Mouse (Mus musculus): ENCODE measurements at regions not wholly inside any gene's neighbourhood (a gene's known extent, or its start where the extent isn't known, plus 50 kb on each side); places are given as distances from the start of the nearest gene placed in this dataset.

GRCm38 (mm10) chr14:60544767-60545166 lies 89.0 kb upstream of the Spata13 start:
- no peak for TF ChIP-seq CTCF (IDR thresholded peaks at IDR 0.05; ENCODE audit: extremely low read depth, insufficient read length, insufficient replicate concordance, low read depth, low read length)
- TF ChIP-seq POLR2A (IDR thresholded peaks at IDR 0.05; ENCODE audit: low read depth, low read length) = no peak
